Mouse (Mus musculus): Measurements from ENCODE around the gene Crtap. TPM values are rescaled to one million over a fixed set of nuclear protein-coding genes. Genes with fewer than 3 reads are reported as not detected.
"Not testable (repeated sequence)": the region's sequence is repeated elsewhere in the genome, so short reads cannot be mapped to it uniquely, and the experiment has no call there.

Crtap gene
- polyA plus RNA-seq, 1 experiment from 2014 or later: 19.3 TPM

- 59% methylated on average over 4 of the region's 4 CpGs for WGBS (ENCODE audit: insufficient replicate concordance)
- Histone ChIP-seq H3K4me1 (replicated peaks) (peaks cover 23% of the 10 kb centered on the region), H3K4me3 (replicated peaks) (no peak overlapping the region), H3K9ac (no peak overlapping the region), H3K9me3 (replicated peaks) (no peaks in the 10 kb centered on the region), H3K36me3 (replicated peaks) (no peaks in the 10 kb centered on the region), H3K27ac (replicated peaks) (no peak overlapping the region; the same call in 1 of the 2 replicates), H3K4me2 (no peak overlapping the region), H3K27me3 (no peaks in the 10 kb centered on the region)
- no peak for ATAC-seq (ENCODE audit: insufficient read depth)
Observed at GRCm38 (mm10) chr9:114395258-114395657, 4.8 kb upstream of the Crtap start.

GRCm38 (mm10) chr9:114394677-114395076, 4.2 kb upstream of the Crtap start:
- Histone ChIP-seq H3K9me3 (replicated peaks) (no peaks in the 10 kb centered on the region), H3K9ac (no peak overlapping the region), H3K4me3 (replicated peaks) (no peak overlapping the region), H3K27ac (replicated peaks) (no peak overlapping the region; the same call in 1 of the 2 replicates), H3K36me3 (replicated peaks) (no peaks in the 10 kb centered on the region), H3K4me1 (replicated peaks) (peaks cover 27% of the 10 kb centered on the region), H3K27me3 (no peaks in the 10 kb centered on the region), H3K4me2 (no peak overlapping the region)
- ATAC-seq (ENCODE audit: insufficient read depth): no peak
- WGBS (ENCODE audit: insufficient replicate concordance): 32% methylated on average over 8 of the region's 8 CpGs

- not testable (repeated sequence) for H3K9ac ChIP-seq; H3K9me3 ChIP-seq (replicated peaks); H3K27me3 ChIP-seq; ATAC-seq (ENCODE audit: insufficient read depth); H3K4me2 ChIP-seq; H3K36me3 ChIP-seq (replicated peaks); H3K27ac ChIP-seq (replicated peaks); H3K4me3 ChIP-seq (replicated peaks)
- H3K4me1 ChIP-seq (replicated peaks): peaks cover 26% of the 10 kb centered on the region
- 41% methylated on average over 6 of the region's 6 CpGs for WGBS (ENCODE audit: insufficient replicate concordance)
Observed at GRCm38 (mm10) chr9:114394136-114394535, 3.7 kb upstream of the Crtap start.

GRCm38 (mm10) chr9:114390749-114391075, 237 bp upstream of the Crtap start:
- no peaks in the 10 kb centered on the region for H3K36me3 ChIP-seq (replicated peaks)
- H3K4me1 ChIP-seq (replicated peaks): peaks cover 31% of the 10 kb centered on the region
- H3K27ac ChIP-seq (replicated peaks): no peak overlapping the region
- WGBS (ENCODE audit: insufficient replicate concordance): 2% methylated on average over 10 of the region's 10 CpGs
- ATAC-seq (ENCODE audit: insufficient read depth): no peak
- peak overlapping the region; percentile 62 for H3K9ac ChIP-seq
- H3K4me3 ChIP-seq (replicated peaks): peak overlapping the region; percentile 71
- H3K4me2 ChIP-seq: peak overlapping the region; percentile 97
- no peaks in the 10 kb centered on the region for H3K27me3 ChIP-seq
- no peaks in the 10 kb centered on the region for H3K9me3 ChIP-seq (replicated peaks)

- H3K9ac ChIP-seq: no peak overlapping the region
- peaks cover 4% of the 10 kb centered on the region; the same call in 1 of the 2 replicates for H3K36me3 ChIP-seq (replicated peaks)
- 73% methylated on average over 8 of the region's 8 CpGs for WGBS (ENCODE audit: insufficient replicate concordance)
- H3K27ac ChIP-seq (replicated peaks): no peak overlapping the region
- H3K4me2 ChIP-seq: peak overlapping the region; percentile 97
- no peaks in the 10 kb centered on the region for H3K27me3 ChIP-seq
- peaks cover 21% of the 10 kb centered on the region for H3K4me1 ChIP-seq (replicated peaks)
- no peaks in the 10 kb centered on the region for H3K9me3 ChIP-seq (replicated peaks)
- ATAC-seq (ENCODE audit: insufficient read depth): no peak
- peak overlapping the region; percentile 71 for H3K4me3 ChIP-seq (replicated peaks)
Observed at GRCm38 (mm10) chr9:114389371-114389904, 1.0 kb downstream of the Crtap start.

GRCm38 (mm10) chr9:114388701-114389370, 1.6 kb downstream of the Crtap start:
- no peak overlapping the region for H3K27ac ChIP-seq (replicated peaks)
- 78% methylated on average over 3 of the region's 3 CpGs for WGBS (ENCODE audit: insufficient replicate concordance)
- no peak for ATAC-seq (ENCODE audit: insufficient read depth)

GRCm38 (mm10) chr9:114388288-114388687, 2.2 kb downstream of the Crtap start:
- no peak for ATAC-seq (ENCODE audit: insufficient read depth)
- H3K4me2 ChIP-seq: no peak overlapping the region
- no peak overlapping the region for H3K9ac ChIP-seq
- H3K27ac ChIP-seq (replicated peaks): no peak overlapping the region
- H3K4me3 ChIP-seq (replicated peaks): no peak overlapping the region
- no peaks in the 10 kb centered on the region for H3K27me3 ChIP-seq
- peaks cover 19% of the 10 kb centered on the region for H3K4me1 ChIP-seq (replicated peaks)
- H3K36me3 ChIP-seq (replicated peaks): peaks cover 6% of the 10 kb centered on the region; the same call in 1 of the 2 replicates
- no peaks in the 10 kb centered on the region for H3K9me3 ChIP-seq (replicated peaks)
- WGBS (ENCODE audit: insufficient replicate concordance): 75% methylated on average over 8 of the region's 8 CpGs

More at GRCm38 (mm10) chr9:114388701-114389370, 1.6 kb downstream of the Crtap start:
- no peak overlapping the region for H3K4me3 ChIP-seq (replicated peaks)
- peaks cover 6% of the 10 kb centered on the region; the same call in 1 of the 2 replicates for H3K36me3 ChIP-seq (replicated peaks)
- no peak overlapping the region for H3K4me2 ChIP-seq
- no peak overlapping the region for H3K9ac ChIP-seq
- H3K9me3 ChIP-seq (replicated peaks): no peaks in the 10 kb centered on the region
- H3K4me1 ChIP-seq (replicated peaks): peaks cover 19% of the 10 kb centered on the region
- H3K27me3 ChIP-seq: no peaks in the 10 kb centered on the region

GRCm38 (mm10) chr9:114387086-114387485, 3.4 kb downstream of the Crtap start:
- H3K4me3 ChIP-seq (replicated peaks): no peak overlapping the region
- H3K27ac ChIP-seq (replicated peaks): no peak overlapping the region
- H3K36me3 ChIP-seq (replicated peaks): peaks cover 8% of the 10 kb centered on the region; the same call in 1 of the 2 replicates
- H3K9me3 ChIP-seq (replicated peaks): no peaks in the 10 kb centered on the region
- H3K4me1 ChIP-seq (replicated peaks): peaks cover 19% of the 10 kb centered on the region
- no peaks in the 10 kb centered on the region for H3K27me3 ChIP-seq
- H3K9ac ChIP-seq: no peak overlapping the region
- no peak overlapping the region for H3K4me2 ChIP-seq
- no peak for ATAC-seq (ENCODE audit: insufficient read depth)
- 64% methylated on average over 6 of the region's 6 CpGs for WGBS (ENCODE audit: insufficient replicate concordance)

GRCm38 (mm10) chr9:114385160-114385559, 5.3 kb downstream of the Crtap start:
- WGBS (ENCODE audit: insufficient replicate concordance): 89% methylated on average over 10 of the region's 10 CpGs
- Histone ChIP-seq H3K4me1 (replicated peaks) (peaks cover 10% of the 10 kb centered on the region), H3K9ac (no peak overlapping the region), H3K9me3 (replicated peaks) (no peaks in the 10 kb centered on the region), H3K27me3 (no peaks in the 10 kb centered on the region), H3K27ac (replicated peaks) (no peak overlapping the region), H3K36me3 (replicated peaks) (peaks cover 8% of the 10 kb centered on the region; the same call in 1 of the 2 replicates), H3K4me2 (no peak overlapping the region), H3K4me3 (replicated peaks) (no peak overlapping the region)
- no peak for ATAC-seq (ENCODE audit: insufficient read depth)

GRCm38 (mm10) chr9:114384691-114385090, 5.8 kb downstream of the Crtap start:
- Histone ChIP-seq H3K27me3 (no peaks in the 10 kb centered on the region), H3K4me3 (replicated peaks) (no peak overlapping the region), H3K9ac (no peak overlapping the region), H3K27ac (replicated peaks) (no peak overlapping the region), H3K36me3 (replicated peaks) (peaks cover 8% of the 10 kb centered on the region; the same call in 1 of the 2 replicates), H3K9me3 (replicated peaks) (no peaks in the 10 kb centered on the region), H3K4me1 (replicated peaks) (peaks cover 6% of the 10 kb centered on the region; the same call in 1 of the 2 replicates), H3K4me2 (no peak overlapping the region)
- ATAC-seq (ENCODE audit: insufficient read depth): no peak
- WGBS (ENCODE audit: insufficient replicate concordance): 85% methylated on average over 24 of the region's 24 CpGs

- no peak overlapping the region for H3K4me2 ChIP-seq
- no peaks in the 10 kb centered on the region for H3K27me3 ChIP-seq
- H3K4me1 ChIP-seq (replicated peaks): no peaks in the 10 kb centered on the region
- 78% methylated on average over 17 of the region's 17 CpGs for WGBS (ENCODE audit: insufficient replicate concordance)
- ATAC-seq (ENCODE audit: insufficient read depth): no peak
- H3K9me3 ChIP-seq (replicated peaks): no peaks in the 10 kb centered on the region
- no peak overlapping the region for H3K9ac ChIP-seq
- H3K4me3 ChIP-seq (replicated peaks): no peak overlapping the region
- H3K27ac ChIP-seq (replicated peaks): no peak overlapping the region
- peaks cover 8% of the 10 kb centered on the region; the same call in 1 of the 2 replicates for H3K36me3 ChIP-seq (replicated peaks)
Observed at GRCm38 (mm10) chr9:114382936-114383710, 7.4 kb downstream of the Crtap start.

All from liver, embryonic 15.5 days (tissue).